Mouse (Mus musculus): ENCODE measurements around the gene Ift27. TPM values are rescaled to one million over a fixed set of nuclear protein-coding genes. Genes with fewer than 3 reads are reported as not detected.

Ift27 gene
- polyA plus RNA-seq, 1 experiment = 27.5 TPM

GRCm38 (mm10) chr15:78148565-78148964 lies 25.3 kb downstream of the Ift27 start:
- TF ChIP-seq CTCF (IDR thresholded peaks at IDR 0.05; ENCODE audit: extremely low read depth, insufficient read depth, insufficient read length, insufficient replicate concordance) = no peak
- no peak for TF ChIP-seq POLR2A (IDR thresholded peaks at IDR 0.05; ENCODE audit: low read depth, low read length)
- H3K4me1 ChIP-seq (ENCODE audit: control insufficient read depth, insufficient read depth, insufficient read length) = no peaks in the 10 kb centered on the region
- no peaks in the 10 kb centered on the region for H3K27me3 ChIP-seq (ENCODE audit: control insufficient read depth, insufficient read depth, low read length)
- no peak overlapping the region for H3K4me3 ChIP-seq (ENCODE audit: extremely low read depth, insufficient read depth, insufficient read length)
- WGBS = 64% methylated on average over 7 of the region's 7 CpGs
- no peak overlapping the region for H3K27ac ChIP-seq (ENCODE audit: insufficient read depth, low read length)
- DNase-seq (ENCODE audit: low read depth in 1 of 2, low spot score in 2 of 2) = no peak
- no peaks in the 10 kb centered on the region for H3K36me3 ChIP-seq (ENCODE audit: control insufficient read depth, insufficient read depth, low read length)

GRCm38 (mm10) chr15:78140226-78140625 lies 33.7 kb downstream of the Ift27 start:
- 69% methylated on average over 8 of the region's 8 CpGs for WGBS
- DNase-seq (ENCODE audit: low read depth in 1 of 2, low spot score in 2 of 2) = no peak
- no peaks in the 10 kb centered on the region for H3K36me3 ChIP-seq (ENCODE audit: control insufficient read depth, insufficient read depth, low read length)
- H3K4me3 ChIP-seq (ENCODE audit: extremely low read depth, insufficient read depth, insufficient read length) = no peak overlapping the region
- H3K4me1 ChIP-seq (ENCODE audit: control insufficient read depth, insufficient read depth, insufficient read length) = no peaks in the 10 kb centered on the region
- H3K27ac ChIP-seq (ENCODE audit: insufficient read depth, low read length) = no peak overlapping the region
- no peaks in the 10 kb centered on the region for H3K27me3 ChIP-seq (ENCODE audit: control insufficient read depth, insufficient read depth, low read length)
- TF ChIP-seq CTCF (IDR thresholded peaks at IDR 0.05; ENCODE audit: extremely low read depth, insufficient read depth, insufficient read length, insufficient replicate concordance) (no peak), POLR2A (IDR thresholded peaks at IDR 0.05; ENCODE audit: low read depth, low read length) (no peak)

GRCm38 (mm10) chr15:78134606-78135005 lies 39.3 kb downstream of the Ift27 start:
- TF ChIP-seq POLR2A (IDR thresholded peaks at IDR 0.05; ENCODE audit: low read depth, low read length) = no peak
- TF ChIP-seq CTCF (IDR thresholded peaks at IDR 0.05; ENCODE audit: extremely low read depth, insufficient read depth, insufficient read length, insufficient replicate concordance) = no peak
- DNase-seq (ENCODE audit: low read depth in 1 of 2, low spot score in 2 of 2) = no peak
- H3K4me3 ChIP-seq (ENCODE audit: extremely low read depth, insufficient read depth, insufficient read length) = no peak overlapping the region
- H3K36me3 ChIP-seq (ENCODE audit: control insufficient read depth, insufficient read depth, low read length) = no peaks in the 10 kb centered on the region
- H3K27me3 ChIP-seq (ENCODE audit: control insufficient read depth, insufficient read depth, low read length) = no peaks in the 10 kb centered on the region
- H3K4me1 ChIP-seq (ENCODE audit: control insufficient read depth, insufficient read depth, insufficient read length) = no peaks in the 10 kb centered on the region
- no peak overlapping the region for H3K27ac ChIP-seq (ENCODE audit: insufficient read depth, low read length)
- 79% methylated on average over 6 of the region's 6 CpGs for WGBS

GRCm38 (mm10) chr15:78133389-78133788 lies 40.5 kb downstream of the Ift27 start:
- Histone ChIP-seq H3K27me3 (ENCODE audit: control insufficient read depth, insufficient read depth, low read length) (no peaks in the 10 kb centered on the region), H3K4me1 (ENCODE audit: control insufficient read depth, insufficient read depth, insufficient read length) (no peaks in the 10 kb centered on the region), H3K36me3 (ENCODE audit: control insufficient read depth, insufficient read depth, low read length) (no peaks in the 10 kb centered on the region), H3K27ac (ENCODE audit: insufficient read depth, low read length) (no peak overlapping the region), H3K4me3 (ENCODE audit: extremely low read depth, insufficient read depth, insufficient read length) (no peak overlapping the region)
- WGBS = 60% methylated on average over 2 of the region's 2 CpGs
- no peak for DNase-seq (ENCODE audit: low read depth in 1 of 2, low spot score in 2 of 2)
- TF ChIP-seq POLR2A (IDR thresholded peaks at IDR 0.05; ENCODE audit: low read depth, low read length) (no peak), CTCF (IDR thresholded peaks at IDR 0.05; ENCODE audit: extremely low read depth, insufficient read depth, insufficient read length, insufficient replicate concordance) (no peak)

- no peak within 1 kb of the TSS for H3K4me3 ChIP-seq (ENCODE audit: extremely low read depth, insufficient read depth, insufficient read length)
- no peaks in the 10 kb centered on the region for H3K36me3 ChIP-seq (ENCODE audit: control insufficient read depth, insufficient read depth, low read length)
- peaks cover 9% of the 10 kb centered on the region for H3K27me3 ChIP-seq (ENCODE audit: control insufficient read depth, insufficient read depth, low read length)
- no peak for TF ChIP-seq POLR2A (IDR thresholded peaks at IDR 0.05; ENCODE audit: low read depth, low read length)
- TF ChIP-seq CTCF (IDR thresholded peaks at IDR 0.05; ENCODE audit: extremely low read depth, insufficient read depth, insufficient read length, insufficient replicate concordance) = no peak
- DNase-seq (ENCODE audit: low read depth in 1 of 2, low spot score in 2 of 2) = peak; percentile 65 to 84
- no peaks in the 10 kb centered on the region; the same call in 1 of the 2 replicates for H3K4me1 ChIP-seq (ENCODE audit: control insufficient read depth, insufficient read depth, insufficient read length)
- 4% methylated on average over 42 of the region's 42 CpGs for WGBS
- H3K27ac ChIP-seq (ENCODE audit: insufficient read depth, low read length) = no peak within 1 kb of the TSS
These were observed 54.2 kb downstream of the Ift27 start, which contains the start of gene Cacng2 for GRCm38 (mm10) chr15:78119704-78120103. TSS of gene Cacng2 (minus strand) at chr15:78120028.

- no peak for TF ChIP-seq CTCF (IDR thresholded peaks at IDR 0.05; ENCODE audit: extremely low read depth, insufficient read depth, insufficient read length, insufficient replicate concordance)
- TF ChIP-seq POLR2A (IDR thresholded peaks at IDR 0.05; ENCODE audit: low read depth, low read length) = no peak
- 18% methylated on average over 34 of the region's 39 CpGs for WGBS
- Histone ChIP-seq H3K27ac (ENCODE audit: insufficient read depth, low read length) (no peak overlapping the region), H3K36me3 (ENCODE audit: control insufficient read depth, insufficient read depth, low read length) (no peaks in the 10 kb centered on the region), H3K27me3 (ENCODE audit: control insufficient read depth, insufficient read depth, low read length) (peaks cover 9% of the 10 kb centered on the region), H3K4me1 (ENCODE audit: control insufficient read depth, insufficient read depth, insufficient read length) (no peaks in the 10 kb centered on the region; the same call in 1 of the 2 replicates), H3K4me3 (ENCODE audit: extremely low read depth, insufficient read depth, insufficient read length) (no peak overlapping the region)
- DNase-seq (ENCODE audit: low read depth in 1 of 2, low spot score in 2 of 2) = no peak
These were observed 54.7 kb downstream of the Ift27 start for GRCm38 (mm10) chr15:78119248-78119647.

GRCm38 (mm10) chr15:78118275-78118995 lies 55.5 kb downstream of the Ift27 start:
- H3K27ac ChIP-seq (ENCODE audit: insufficient read depth, low read length) = no peak overlapping the region
- TF ChIP-seq CTCF (IDR thresholded peaks at IDR 0.05; ENCODE audit: extremely low read depth, insufficient read depth, insufficient read length, insufficient replicate concordance) (no peak), POLR2A (IDR thresholded peaks at IDR 0.05; ENCODE audit: low read depth, low read length) (no peak)
- WGBS = 70% methylated on average over 18 of the region's 18 CpGs
- H3K27me3 ChIP-seq (ENCODE audit: control insufficient read depth, insufficient read depth, low read length) = peaks cover 9% of the 10 kb centered on the region
- no peak overlapping the region for H3K4me3 ChIP-seq (ENCODE audit: extremely low read depth, insufficient read depth, insufficient read length)
- no peaks in the 10 kb centered on the region for H3K36me3 ChIP-seq (ENCODE audit: control insufficient read depth, insufficient read depth, low read length)
- no peak for DNase-seq (ENCODE audit: low read depth in 1 of 2, low spot score in 2 of 2)
- H3K4me1 ChIP-seq (ENCODE audit: control insufficient read depth, insufficient read depth, insufficient read length) = no peaks in the 10 kb centered on the region; the same call in 1 of the 2 replicates
